Mouse (Mus musculus) liver, embryonic 14.5 days (tissue): Measurements from ENCODE around the gene Eml4.

Source experiments
- CTCF ChIP-seq: IDR thresholded peaks from 2 replicates; pipeline ENCODE4 v1.5.1; 2016; ENCODE audit warnings: antibody characterized with exemption, low read depth, control low read depth
- EP300 ChIP-seq: IDR thresholded peaks from 2 replicates; pipeline ENCODE4 v1.6.1; 2016; ENCODE audit warnings: antibody characterized with exemption, low read depth

DNA sequence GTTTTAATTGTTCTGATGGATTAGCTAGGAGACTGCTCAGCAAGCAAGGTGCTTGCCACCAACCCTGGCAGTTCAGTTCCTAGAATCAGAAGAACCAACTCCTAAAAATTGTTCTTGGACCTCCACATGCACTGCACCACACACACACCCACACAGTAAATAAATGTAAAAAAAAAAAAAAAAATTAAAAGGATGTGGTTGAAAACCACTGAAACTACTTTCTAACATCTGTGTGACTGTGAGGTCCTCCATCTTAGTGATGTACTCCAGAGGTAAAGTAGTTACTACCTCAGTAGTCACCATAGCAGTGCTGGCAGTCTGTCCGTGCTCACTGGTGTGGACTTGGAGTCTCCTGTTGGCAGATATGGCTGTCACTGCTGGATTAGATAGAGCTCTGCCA, 106.5 kb downstream of the Eml4 start:
- TF ChIP-seq CTCF (no peak), EP300 (no peak)
